24 mouse cellular contexts compared by ENCODE assay signal in the genomic region with DNA sequence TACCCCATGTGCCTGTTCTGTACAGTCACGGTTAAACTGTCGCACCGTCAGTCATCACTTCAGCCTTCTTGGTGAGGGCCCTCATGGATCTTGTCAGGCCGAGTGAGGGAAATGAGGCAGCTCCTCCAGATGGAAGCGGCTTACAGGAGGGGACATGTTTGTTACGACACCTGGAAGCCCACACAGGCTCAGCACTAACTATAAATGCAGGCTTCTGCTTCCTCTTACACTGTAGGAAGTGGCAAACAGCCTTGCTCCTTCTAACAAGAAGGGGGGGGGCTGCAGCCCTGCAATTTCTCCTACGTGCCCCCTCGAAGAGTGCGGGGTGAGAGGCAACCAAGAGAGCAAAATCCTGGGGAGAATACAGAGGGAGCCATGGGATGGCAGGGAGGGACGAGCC. TPM values are rescaled to one million over a fixed set of nuclear protein-coding genes. Genes with fewer than 3 reads are reported as not detected.
DNase-seq lines count a peak whose midpoint lies in the region; ATAC-seq and TF ChIP-seq lines count a peak whose summit lies in the region.
"Had no signal": no experiment of that assay in that cellular context is flagged by ENCODE, and none has a peak within 500 bp of the region (broad histone marks: within the 10 kb centered on the region; RNA-seq: fewer than 3 reads in every experiment).

No protein-coding gene starts in this region.

- no peak overlapping the region for H3K4me2 ChIP-seq in lung, postnatal 0 days (replicated peaks; ENCODE audit: low read depth, low read length)
- H3K4me2 ChIP-seq: embryonic facial prominence, embryonic 12.5 days; hindbrain, embryonic 13.5 days had no signal

- H3K36me3 ChIP-seq in lung, postnatal 0 days (ENCODE audit: insufficient read depth, low read length) = no peaks in the 10 kb centered on the region
- H3K36me3 ChIP-seq in splenic B cell, adult 2 months (ENCODE audit: control insufficient read depth, insufficient read depth, low read length, poor library complexity, severe bottlenecking) = no peaks in the 10 kb centered on the region
- H3K36me3 ChIP-seq in kidney, adult 2 months (ENCODE audit: control insufficient read depth, insufficient read depth, low read length) = no peaks in the 10 kb centered on the region
- H3K36me3 ChIP-seq: embryonic facial prominence, embryonic 12.5 days; hindbrain, embryonic 13.5 days had no signal

- WGBS in lung, postnatal 0 days = 70% methylated on average over 10 of the region's 10 CpGs
- 19% methylated on average over 10 of the region's 10 CpGs for WGBS in bone marrow, adult 2 months
- 75% methylated on average over 10 of the region's 10 CpGs for WGBS in kidney, adult 2 months

- TF ChIP-seq EP300 in lung, postnatal 0 days (IDR thresholded peaks at IDR 0.05) = no peak

- DNase-seq in lung, postnatal 0 days (ENCODE audit: low spot score) = peak; percentile 9
- DNase-seq in lung, postnatal 14 days = no peak
- peak; percentile 39 for DNase-seq in splenic B cell, adult 2 months (ENCODE audit: low read depth, low spot score)
- DNase-seq in kidney, adult 2 months = no peak
- no peak for DNase-seq in frontal cortex, postnatal 25 days (ENCODE audit: low spot score in 2 of 2)
- DNase-seq: adrenal gland, postnatal 14 days; cerebellum, adult 8-10 months; cerebellum, postnatal 14 days; gastrocnemius, postnatal 14 days; heart, postnatal 10 days; heart, postnatal 4 days had no signal

- H3K4me3 ChIP-seq in lung, postnatal 0 days (ENCODE audit: low read depth, low read length) = no peak overlapping the region
- no peak overlapping the region for H3K4me3 ChIP-seq in bone marrow, adult 2 months (replicated peaks; ENCODE audit: control insufficient read depth, low read depth, low read length)
- H3K4me3 ChIP-seq in kidney, adult 2 months (ENCODE audit: insufficient read depth, low read depth, low read length) = no peak overlapping the region
- H3K4me3 ChIP-seq: embryonic facial prominence, embryonic 12.5 days; hindbrain, embryonic 13.5 days had no signal

- TF ChIP-seq POLR2A in bone marrow, adult 2 months (IDR thresholded peaks at IDR 0.05; ENCODE audit: borderline replicate concordance, control insufficient read depth, low read depth, low read length) = no peak
- no peak for TF ChIP-seq POLR2A in kidney, adult 2 months (IDR thresholded peaks at IDR 0.05; ENCODE audit: low read depth, low read length)

- H3K9me3 ChIP-seq in lung, postnatal 0 days (ENCODE audit: low read length) = no peaks in the 10 kb centered on the region
- H3K9me3 ChIP-seq: embryonic facial prominence, embryonic 12.5 days; hindbrain, embryonic 13.5 days had no signal

- H3K9ac ChIP-seq in lung, postnatal 0 days (replicated peaks; ENCODE audit: low read depth) = no peak overlapping the region
- H3K9ac ChIP-seq: embryonic facial prominence, embryonic 12.5 days; hindbrain, embryonic 13.5 days had no signal

- TF ChIP-seq CTCF in lung, postnatal 0 days (IDR thresholded peaks at IDR 0.05) = no peak
- no peak for TF ChIP-seq CTCF in bone marrow, adult 2 months (IDR thresholded peaks at IDR 0.05; ENCODE audit: control insufficient read depth, insufficient read depth, low read length)
- TF ChIP-seq CTCF in kidney, adult 2 months (conservative IDR thresholded peaks at IDR 0.05; ENCODE audit: insufficient read depth, insufficient read length, low read depth, low read length) = no peak

- no peaks in the 10 kb centered on the region for H3K27me3 ChIP-seq in lung, postnatal 0 days (replicated peaks; ENCODE audit: insufficient read depth, low read length)
- no peaks in the 10 kb centered on the region for H3K27me3 ChIP-seq in splenic B cell, adult 2 months (ENCODE audit: control insufficient read depth, insufficient read depth, low read length, poor library complexity, severe bottlenecking)
- no peaks in the 10 kb centered on the region for H3K27me3 ChIP-seq in kidney, adult 2 months (replicated peaks; ENCODE audit: control insufficient read depth, insufficient read depth, low read length)
- H3K27me3 ChIP-seq: CH12.LX; embryonic facial prominence, embryonic 12.5 days had no signal

- ATAC-seq in lung, postnatal 0 days = no peak
- peak; percentile 51 for ATAC-seq in megakaryocyte, adult 5-6 weeks (ENCODE audit: poor library complexity, severe bottlenecking)
- ATAC-seq: forebrain, embryonic 16.5 days; hindbrain, postnatal 0 days; Patski had no signal

- no peak overlapping the region for H3K27ac ChIP-seq in lung, postnatal 0 days (ENCODE audit: low read length)
- peak overlapping the region; percentile 56 for H3K27ac ChIP-seq in bone marrow, adult 2 months (ENCODE audit: control insufficient read depth, insufficient read depth, low read depth, low read length, poor library complexity)
- no peak overlapping the region for H3K27ac ChIP-seq in kidney, adult 2 months (ENCODE audit: insufficient read depth, low read depth, low read length)
- H3K27ac ChIP-seq: embryonic facial prominence, embryonic 12.5 days; hindbrain, embryonic 13.5 days; hindbrain, postnatal 0 days had no signal

- H3K4me1 ChIP-seq in lung, postnatal 0 days (ENCODE audit: insufficient read depth, low read depth, low read length) = no peaks in the 10 kb centered on the region
- peaks cover 15% of the 10 kb centered on the region for H3K4me1 ChIP-seq in bone marrow, adult 2 months (ENCODE audit: control insufficient read depth, insufficient read depth, low read length)
- H3K4me1 ChIP-seq in kidney, adult 2 months (ENCODE audit: control insufficient read depth, insufficient read depth, low read length) = no peaks in the 10 kb centered on the region
- H3K4me1 ChIP-seq: embryonic facial prominence, embryonic 12.5 days; hindbrain, embryonic 13.5 days had no signal

RNA-seq across cellular contexts. Expression of a gene that starts 25.2 kb away (rescaled TPM):
- 0.38 and 0.56 TPM in 2 replicates for polyA plus RNA-seq in lung, postnatal 0 days (2015; fragmentation: Nextera tagmentation; extraction: Ambion mirVana)
- polyA plus RNA-seq in bone marrow, adult 2 months (2011; ENCODE audit: insufficient read depth, insufficient read length, low replicate concordance, missing spikeins) = not detected in 2 replicates
- total RNA-seq in megakaryocyte, adult 5-6 weeks (2015) = 0.47 TPM in 1 of 2 replicates, not detected in the other
- total RNA-seq in megakaryocyte, adult 5-6 weeks (2017) = 0.12 and 0.62 TPM in 2 replicates
- 0.08 and 2.2 TPM in 2 replicates for polyA plus RNA-seq in kidney, adult 2 months (2012; rRNA removed)
- total RNA-seq: adrenal gland, adult 18-20 months; adrenal gland, postnatal 14 days; gastrocnemius, adult 18-20 months; gastrocnemius, postnatal 14 days; heart, postnatal 10 days; heart, postnatal 4 days; hindbrain, postnatal 0 days had no signal
- polyA plus RNA-seq: C2C12; embryonic facial prominence, embryonic 12.5 days; forebrain, embryonic 11.5 days; forebrain, embryonic 16.5 days; heart, embryonic 14.5 days; hindbrain, embryonic 13.5 days; hindbrain, postnatal 0 days; Patski had no signal

RNA-seq across cellular contexts. Expression of a gene that starts 45.4 kb away (rescaled TPM):
- 17.7 and 18.3 TPM in 2 replicates for polyA plus RNA-seq in lung, postnatal 0 days (2015; fragmentation: Nextera tagmentation; extraction: Ambion mirVana)
- polyA plus RNA-seq in bone marrow, adult 2 months (2011; ENCODE audit: insufficient read depth, insufficient read length, low replicate concordance, missing spikeins) = 23.3 and 24.2 TPM in 2 replicates
- total RNA-seq in megakaryocyte, adult 5-6 weeks (2015) = 18.0 and 25.5 TPM in 2 replicates
- total RNA-seq in megakaryocyte, adult 5-6 weeks (2017) = 23.4 and 29.7 TPM in 2 replicates
- 3.0 and 4.4 TPM in 2 replicates for polyA plus RNA-seq in kidney, adult 2 months (2012; rRNA removed)

Comparison
In these comparisons a context has a peak if more than half of its experiments do, and no peak if none do; other contexts are left out.
1. DNase-seq: peak in lung, postnatal 0 days (single experiment) and splenic B cell, adult 2 months (single experiment); none in lung, postnatal 14 days (single experiment), kidney, adult 2 months (single experiment) and frontal cortex, postnatal 25 days (0 of 2).